Mouse (Mus musculus) myocyte (in vitro differentiated cells): ENCODE measurements around the gene Arhgef7.

Experiments used
- MYOG ChIP-seq, 3 experiments: IDR thresholded peaks; one replicate each; pipeline ENCODE4 v1.6.1; 2011; ENCODE audit warnings: control low read depth in 2 of 3, low read depth in 2 of 3, mild to moderate bottlenecking in 2 of 3; ENCODE audit not compliant: insufficient read length in 2 of 3, control insufficient read depth in 1 of 3, insufficient read depth in 1 of 3
- POLR2A ChIP-seq: IDR thresholded peaks from one replicate; pipeline ENCODE4 v1.6.1; 2011; ENCODE audit warnings: low read depth, mild to moderate bottlenecking, control low read depth, moderate library complexity; ENCODE audit not compliant: insufficient read length
- POLR2AphosphoS2 ChIP-seq: IDR thresholded peaks from one replicate; pipeline ENCODE4 v1.6.1; 2011; ENCODE audit warnings: low read depth, control low read depth; ENCODE audit not compliant: insufficient read length
- TCF12 ChIP-seq: IDR thresholded peaks from one replicate; pipeline ENCODE4 v1.6.1; 2011; ENCODE audit warnings: mild to moderate bottlenecking, control low read depth; ENCODE audit not compliant: poor library complexity, insufficient read depth, severe bottlenecking
- USF1 ChIP-seq: IDR thresholded peaks from one replicate; pipeline ENCODE4 v1.6.1; 2011; ENCODE audit warnings: low read depth, mild to moderate bottlenecking, control low read depth, moderate library complexity

GRCm38 (mm10) chr8:11762048-11762447 is 34.5 kb downstream of the Arhgef7 start:
- TF ChIP-seq POLR2A (no peak), MYOG (IDR thresholded peaks at IDR 0.05; ENCODE audit: control insufficient read depth in 1 of 3, insufficient read depth in 1 of 3, insufficient read length in 2 of 3, low read depth in 2 of 3) (no peak), POLR2AphosphoS2 (no peak), TCF12 (no peak), USF1 (no peak)
